Mouse (Mus musculus) liver, adult 2 months (tissue): ENCODE results near the gene Slc12a1. TPM values are rescaled to one million over a fixed set of nuclear protein-coding genes. Genes with fewer than 3 reads are reported as not detected.

Experiments
- DNase-seq: peaks from one replicate; pipeline ENCODE4 v3.0.0-alpha.2; 2011; ENCODE audit warnings: low read depth, low spot score; ENCODE audit errors: extremely low read depth
- H3K27ac ChIP-seq: fragments of 200-500 bp; replicated peaks from 2 replicates; pipeline ENCODE4 v1.5.1; 2012; ENCODE audit warnings: low read depth, mild to moderate bottlenecking, control low read depth, inconsistent platforms, low read length; ENCODE audit not compliant: insufficient read depth
- H3K27me3 ChIP-seq: fragments of 200-500 bp; 2 replicates; pipeline ENCODE4 v1.6.1; 2012; ENCODE audit warnings: mild to moderate bottlenecking, moderate library complexity, low read length, inconsistent platforms; ENCODE audit not compliant: control insufficient read depth, insufficient read depth
- H3K36me3 ChIP-seq: fragments of 200-500 bp; 2 replicates; pipeline ENCODE4 v1.6.1; 2012; ENCODE audit warnings: low read length, inconsistent platforms; ENCODE audit not compliant: control insufficient read depth, insufficient read depth
- H3K4me1 ChIP-seq: fragments of 200-500 bp; 2 replicates; pipeline ENCODE4 v1.6.1; 2011; ENCODE audit warnings: low read length; ENCODE audit not compliant: control insufficient read depth, insufficient read depth
- H3K4me3 ChIP-seq: fragments of 200-500 bp; 2 replicates; pipeline ENCODE4 v1.5.1; 2011; ENCODE audit warnings: low read depth, mild to moderate bottlenecking, control low read depth, low read length, moderate library complexity; ENCODE audit not compliant: insufficient read depth
- H3K79me2 ChIP-seq: fragments of 200-500 bp; 2 replicates; pipeline ENCODE4 v1.6.1; 2012; ENCODE audit warnings: inconsistent platforms, mild to moderate bottlenecking, low read length, moderate library complexity; ENCODE audit not compliant: control insufficient read depth, insufficient read depth
- H3K9ac ChIP-seq: fragments of 200-500 bp; 2 replicates; pipeline ENCODE4 v1.6.1; 2012; ENCODE audit warnings: low read depth, mild to moderate bottlenecking, control low read depth, inconsistent platforms, low read length
- CTCF ChIP-seq: fragments of 200-500 bp; IDR thresholded peaks from 2 replicates; pipeline ENCODE4 v1.5.1; 2011; ENCODE audit warnings: low read depth, low read length, control low read depth
- POLR2A ChIP-seq: fragments of 200-500 bp; IDR thresholded peaks from 2 replicates; pipeline ENCODE4 v1.6.1; 2011; ENCODE audit warnings: low read length, control low read depth; ENCODE audit not compliant: insufficient read depth; ENCODE audit errors: extremely low read depth
- WGBS: fragments of 180-500 bp; shearing (Covaris S2); methylation state at CpG from one replicate; pipeline ENCODE4 v1.1.7; 2018; 5-methylcytosine and 5-hydroxymethylcytosine counted together
- polyA plus RNA-seq: library from polyadenylated mRNA; depleted of rRNA; stranded (reverse); fragments of >200 nt; gene quantifications from 2 replicates; pipeline ENCODE4 v1.2.3, GENCODE M21; 2012
- total RNA-seq: library from RNA; depleted of rRNA; stranded (reverse); fragments of >200 nt; gene quantifications from 2 replicates; pipeline ENCODE4 v1.2.3, GENCODE M21; 2014

The Slc12a1 gene
- total and polyA plus RNA-seq, 2 experiments: not detected

DNA sequence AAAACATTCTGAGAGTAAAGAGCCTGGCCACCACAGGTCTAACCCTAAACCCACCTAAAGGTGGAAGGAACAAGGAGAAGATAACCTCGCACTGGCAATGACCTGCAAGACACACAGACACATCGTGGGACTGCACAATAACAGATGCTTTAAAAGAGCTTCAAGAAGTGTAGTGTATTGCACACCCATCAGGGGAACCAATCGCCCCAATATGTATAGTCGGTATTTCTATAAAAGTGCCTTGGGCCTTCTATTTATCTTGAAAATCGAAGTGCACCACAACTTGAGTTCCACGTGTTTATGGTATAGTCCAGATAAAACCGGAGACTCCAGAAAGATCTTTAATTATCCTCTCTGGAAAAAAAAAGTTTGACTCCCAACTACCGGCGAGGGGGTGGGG lies 94.4 kb downstream of the Slc12a1 start:
- H3K4me3 ChIP-seq: no peak overlapping the region
- no peaks in the 10 kb centered on the region for H3K27me3 ChIP-seq
- no peaks in the 10 kb centered on the region for H3K36me3 ChIP-seq
- no peak for TF ChIP-seq POLR2A
- no peak for TF ChIP-seq CTCF
- H3K27ac ChIP-seq: peak overlapping the region; percentile 18; the same call in 1 of the 2 replicates
- DNase-seq: no peak
- WGBS: 10% methylated on average over 9 of the region's 9 CpGs
- no peak overlapping the region for H3K9ac ChIP-seq
- peaks cover 7% of the 10 kb centered on the region for H3K4me1 ChIP-seq
- H3K79me2 ChIP-seq: no peaks in the 10 kb centered on the region

DNA sequence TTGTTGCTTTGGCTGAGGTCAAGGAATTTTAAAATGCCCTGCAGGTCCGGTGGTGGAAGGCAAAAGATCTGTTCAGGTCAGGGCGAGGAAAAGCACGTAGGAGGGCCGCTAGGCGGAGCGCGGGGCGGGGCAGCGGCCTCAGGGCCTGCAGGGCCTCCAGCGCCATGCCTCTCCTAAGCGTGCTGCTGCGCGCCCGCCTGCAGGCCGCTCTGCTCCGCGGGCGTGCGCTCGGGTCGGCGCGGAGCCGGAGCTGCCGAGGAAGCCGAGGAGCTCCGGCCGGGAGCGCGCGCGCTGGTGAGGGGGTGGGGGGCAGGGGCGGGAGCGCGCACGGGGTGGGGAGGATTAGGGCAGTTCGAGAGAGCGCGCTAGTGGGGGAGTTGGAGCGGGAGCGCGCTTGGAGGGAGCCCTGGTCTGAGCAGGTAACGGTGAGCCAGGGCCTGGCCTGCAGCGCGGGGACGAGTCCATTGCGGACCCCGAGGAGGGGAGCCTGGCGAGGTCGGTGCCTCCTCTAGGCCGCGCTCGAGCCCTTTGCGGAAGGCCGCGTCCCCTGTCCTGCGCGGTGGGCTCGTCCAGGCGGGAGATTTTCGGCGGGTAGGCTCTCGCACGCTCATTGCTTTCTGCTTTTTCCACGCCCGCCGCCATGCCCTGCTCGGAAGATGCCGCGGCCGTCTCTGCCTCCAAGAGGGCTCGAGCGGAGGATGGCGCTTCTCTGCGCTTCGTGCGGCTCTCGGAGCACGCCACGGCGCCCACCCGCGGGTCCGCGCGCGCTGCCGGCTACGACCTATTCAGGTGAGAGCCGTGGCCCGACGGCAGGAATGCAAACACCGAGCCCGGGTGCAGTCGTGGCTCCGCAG lies 95.0 kb downstream of the Slc12a1 start, which contains the start of gene Dut:
TSS of gene Dut (plus strand) at position 83 of the 854 bp plus-strand sequence.
- peak; percentile 56; the same call in 1 of the 2 replicates for TF ChIP-seq POLR2A
- peak; percentile 59 for TF ChIP-seq CTCF
- peak; percentile 91 for DNase-seq
- Histone ChIP-seq H3K79me2 (no peaks in the 10 kb centered on the region), H3K36me3 (no peaks in the 10 kb centered on the region), H3K9ac (peak within 1 kb of the TSS; percentile 70), H3K27ac (peak within 1 kb of the TSS; percentile 18; the same call in 1 of the 2 replicates), H3K27me3 (no peaks in the 10 kb centered on the region), H3K4me3 (peak within 1 kb of the TSS; percentile 70), H3K4me1 (peaks cover 7% of the 10 kb centered on the region)
- under 1% methylated on average over 96 of the region's 96 CpGs for WGBS

GRCm38 (mm10) chr2:125247962-125248235 lies 95.6 kb downstream of the Slc12a1 start:
- Histone ChIP-seq H3K36me3 (no peaks in the 10 kb centered on the region), H3K4me1 (peaks cover 7% of the 10 kb centered on the region), H3K27me3 (no peaks in the 10 kb centered on the region), H3K4me3 (peak overlapping the region; percentile 70), H3K79me2 (no peaks in the 10 kb centered on the region), H3K9ac (peak overlapping the region; percentile 70), H3K27ac (no peak overlapping the region)
- TF ChIP-seq CTCF (no peak), POLR2A (no peak)
- WGBS: 1% methylated on average over 9 of the region's 9 CpGs
- DNase-seq: peak; percentile 12

DNA sequence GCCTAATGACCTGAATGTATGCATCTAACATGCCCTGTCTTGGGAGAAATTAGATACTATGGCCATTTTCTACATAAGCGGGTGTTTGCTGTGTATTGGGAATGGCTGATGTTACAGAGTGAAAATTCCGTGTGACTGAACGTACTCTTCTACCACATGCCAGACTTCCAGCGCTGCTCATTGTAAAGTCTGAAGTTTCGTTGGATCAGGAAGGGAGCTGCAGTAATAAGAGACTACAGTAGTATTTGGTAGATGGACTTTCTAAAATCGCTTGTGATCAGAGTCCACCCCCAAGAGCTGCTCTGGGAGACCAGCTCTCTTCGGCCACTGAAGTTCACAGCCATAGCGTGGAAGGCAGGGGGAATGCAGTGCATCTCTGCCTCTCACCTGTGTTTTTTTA lies 96.0 kb downstream of the Slc12a1 start:
- WGBS: 36% methylated on average over 8 of the region's 8 CpGs
- Histone ChIP-seq H3K36me3 (no peaks in the 10 kb centered on the region; the same call in 1 of the 2 replicates), H3K9ac (peak overlapping the region; percentile 70; the same call in 1 of the 2 replicates), H3K4me1 (peaks cover 7% of the 10 kb centered on the region), H3K27ac (no peak overlapping the region), H3K4me3 (peak overlapping the region; percentile 70), H3K79me2 (no peaks in the 10 kb centered on the region), H3K27me3 (no peaks in the 10 kb centered on the region)
- TF ChIP-seq POLR2A: no peak
- TF ChIP-seq CTCF: no peak
- DNase-seq: no peak

- H3K9ac ChIP-seq: no peak overlapping the region
- H3K4me3 ChIP-seq: no peak overlapping the region
- 84% methylated on average over 4 of the region's 4 CpGs for WGBS
- DNase-seq: no peak
- peaks cover 2% of the 10 kb centered on the region; the same call in 1 of the 2 replicates for H3K36me3 ChIP-seq
- no peaks in the 10 kb centered on the region for H3K27me3 ChIP-seq
- no peaks in the 10 kb centered on the region for H3K79me2 ChIP-seq
- no peak overlapping the region for H3K27ac ChIP-seq
- TF ChIP-seq CTCF: no peak
- TF ChIP-seq POLR2A: no peak
- H3K4me1 ChIP-seq: peaks cover 7% of the 10 kb centered on the region
These were observed 97.0 kb downstream of the Slc12a1 start for GRCm38 (mm10) chr2:125249339-125249738.

DNA sequence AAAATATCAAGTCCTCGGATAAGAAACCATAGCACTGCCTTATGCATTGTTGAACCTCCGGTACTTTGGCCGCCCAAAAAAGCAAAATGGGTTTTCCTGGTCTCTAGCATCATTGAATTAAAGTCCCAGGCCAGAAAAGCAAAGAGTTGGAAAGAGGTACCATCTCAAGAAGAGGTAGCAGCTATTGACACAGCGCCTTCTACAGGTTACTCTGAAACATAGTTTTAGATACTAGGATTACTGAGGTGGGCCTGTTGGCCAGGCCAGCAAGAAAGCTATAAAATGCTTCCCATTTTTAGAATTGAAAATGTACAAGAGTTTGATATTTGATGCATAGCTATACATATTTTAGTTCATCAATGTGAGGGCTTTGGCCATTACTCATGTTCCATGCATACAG lies 97.6 kb downstream of the Slc12a1 start:
- Histone ChIP-seq H3K4me1 (peaks cover 7% of the 10 kb centered on the region), H3K79me2 (no peaks in the 10 kb centered on the region), H3K36me3 (peaks cover 5% of the 10 kb centered on the region), H3K27me3 (no peaks in the 10 kb centered on the region), H3K9ac (no peak overlapping the region), H3K4me3 (no peak overlapping the region), H3K27ac (no peak overlapping the region)
- DNase-seq: no peak
- TF ChIP-seq POLR2A (no peak), CTCF (no peak)
- WGBS: 98% methylated on average over 4 of the region's 4 CpGs
